Mouse (Mus musculus) neural tube, embryonic 14.5 days (tissue): Measurements from ENCODE around the gene P3h2. TPM values are rescaled to one million over a fixed set of nuclear protein-coding genes. Genes with fewer than 3 reads are reported as not detected.

ENCODE experiments used
- ATAC-seq: fragments of 200-750 bp; cut with Nextera tagmentation; 2 replicates; pipeline ENCODE4 v1.8.0; 2017; ENCODE audit warnings: low read depth, mild to moderate bottlenecking, moderate TSS enrichment, moderate library complexity
- H3K27ac ChIP-seq: fragments of 300-500 bp; sonication (generic); 2 replicates; pipeline ENCODE4 v1.5.1; 2014; ENCODE audit warnings: low read depth, mild to moderate bottlenecking, control low read depth, low read length, moderate library complexity, mixed read lengths
- H3K27me3 ChIP-seq: fragments of 300-500 bp; sonication (generic); 2 replicates; pipeline ENCODE4 v1.6.1; 2014; ENCODE audit warnings: low read length; ENCODE audit not compliant: control insufficient read depth, insufficient read depth
- H3K36me3 ChIP-seq: fragments of 300-500 bp; sonication (generic); 2 replicates; pipeline ENCODE4 v1.6.1; 2014; ENCODE audit warnings: low read length, mixed read lengths; ENCODE audit not compliant: control insufficient read depth, insufficient read depth
- H3K4me1 ChIP-seq: fragments of 300-500 bp; sonication (generic); 2 replicates; pipeline ENCODE4 v1.6.1; 2014; ENCODE audit warnings: low read length; ENCODE audit not compliant: control insufficient read depth, insufficient read depth
- H3K4me2 ChIP-seq: fragments of 300-500 bp; sonication (generic); 2 replicates; pipeline ENCODE4 v1.6.1; 2014; ENCODE audit warnings: mild to moderate bottlenecking, low read depth, low read length, control low read depth
- H3K4me3 ChIP-seq: fragments of 300-500 bp; sonication (generic); 2 replicates; pipeline ENCODE4 v1.5.1; 2014; ENCODE audit warnings: low read depth, low read length, control low read depth, mixed read lengths
- H3K9ac ChIP-seq: fragments of 300-500 bp; sonication (generic); replicated peaks from 2 replicates; pipeline ENCODE4 v1.6.1; 2014; ENCODE audit warnings: low read depth, mild to moderate bottlenecking, control low read depth, low read length, mixed read lengths
- H3K9me3 ChIP-seq: fragments of 300-500 bp; sonication (generic); 2 replicates; pipeline ENCODE4 v1.6.1; 2016; ENCODE audit warnings: low read length; ENCODE audit not compliant: control insufficient read depth
- WGBS: fragments of 180-500 bp; shearing (Covaris S2); extraction: QIAGEN DNeasy Blood & Tissue Kit; methylation state at CpG from one replicate; pipeline ENCODE4 v1.1.7; 2014; 5-methylcytosine and 5-hydroxymethylcytosine counted together
- polyA plus RNA-seq: library from polyadenylated mRNA; unstranded; fragments of >200 nt; fragmentation: Nextera tagmentation; extraction: Ambion mirVana; gene quantifications from 2 replicates; pipeline ENCODE4 v1.2.1, GENCODE M21; 2014

The P3h2 gene
- polyA plus RNA-seq, 1 experiment from 2014 or later: 1.8 TPM

DNA sequence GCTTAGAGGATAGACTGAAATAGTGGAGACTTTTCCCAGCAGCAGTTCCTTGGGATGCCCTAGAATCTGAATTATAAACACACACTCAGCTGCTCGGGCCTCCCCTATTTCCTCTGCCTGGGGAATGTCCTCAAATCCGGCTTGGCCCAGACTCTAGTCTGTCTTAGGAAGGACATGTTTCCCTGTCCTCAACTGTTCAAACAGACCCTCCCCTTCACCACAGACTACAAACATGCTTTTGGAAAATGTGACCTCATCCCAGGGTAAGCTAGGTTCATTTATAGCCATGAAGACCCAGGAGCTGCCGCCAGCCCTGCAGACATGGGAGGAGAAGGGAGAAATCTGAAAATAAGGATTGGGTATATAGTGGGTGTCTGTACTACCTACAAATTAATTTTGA, 57.7 kb downstream of the P3h2 start:
- no peaks in the 10 kb centered on the region for H3K9me3 ChIP-seq
- no peak overlapping the region for H3K9ac ChIP-seq
- no peaks in the 10 kb centered on the region for H3K4me1 ChIP-seq
- no peaks in the 10 kb centered on the region for H3K27me3 ChIP-seq
- H3K4me3 ChIP-seq: no peak overlapping the region
- H3K27ac ChIP-seq: no peak overlapping the region
- no peak overlapping the region for H3K4me2 ChIP-seq
- H3K36me3 ChIP-seq: no peaks in the 10 kb centered on the region
- no peak for ATAC-seq
- WGBS: 76% methylated on average over 3 of the region's 3 CpGs

DNA sequence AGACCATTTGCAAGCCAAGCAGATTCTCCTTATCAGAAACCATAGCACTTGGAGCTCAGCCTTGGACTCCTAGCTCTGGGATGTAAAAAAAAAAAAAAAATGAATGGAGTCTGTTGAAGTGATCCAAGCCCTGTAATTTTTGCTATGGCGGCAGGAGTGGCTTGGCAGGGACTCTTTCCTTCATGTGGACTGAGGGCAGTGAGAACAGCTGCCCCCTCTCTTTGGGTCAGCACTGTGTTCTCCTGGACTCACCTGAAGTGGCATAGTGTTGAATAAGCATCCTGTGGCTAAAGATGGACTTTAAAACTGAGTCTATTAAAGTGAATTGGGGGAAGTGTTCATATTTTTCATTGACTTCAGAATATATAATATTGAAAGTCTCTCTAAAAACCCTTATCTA, 58.2 kb downstream of the P3h2 start:
- Histone ChIP-seq H3K9me3 (no peaks in the 10 kb centered on the region), H3K4me3 (no peak overlapping the region), H3K27ac (no peak overlapping the region), H3K36me3 (no peaks in the 10 kb centered on the region), H3K9ac (no peak overlapping the region), H3K27me3 (no peaks in the 10 kb centered on the region), H3K4me1 (no peaks in the 10 kb centered on the region), H3K4me2 (no peak overlapping the region)
- WGBS: 92% methylated on average over 1 of the region's 1 CpGs
- ATAC-seq: no peak

DNA sequence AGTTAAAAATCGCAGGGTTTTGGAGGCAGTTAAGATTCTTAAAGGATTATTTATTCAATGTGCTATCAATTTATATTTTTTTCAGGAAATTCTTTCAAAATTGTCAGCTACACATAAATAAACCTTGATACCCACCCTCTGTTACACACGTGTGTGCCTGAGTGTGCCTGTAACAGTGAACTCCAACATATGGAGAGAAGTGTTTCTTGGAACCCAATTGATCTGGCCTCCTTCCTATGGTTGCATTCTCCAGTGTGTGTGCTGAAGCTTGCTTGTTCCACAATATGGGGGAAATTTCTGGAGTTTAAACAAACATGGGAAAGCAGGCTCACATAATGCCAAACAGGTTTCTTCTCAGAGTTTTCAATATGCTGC, 63.7 kb downstream of the P3h2 start:
- no peaks in the 10 kb centered on the region for H3K27me3 ChIP-seq
- no peaks in the 10 kb centered on the region for H3K36me3 ChIP-seq
- H3K4me3 ChIP-seq: no peak overlapping the region
- WGBS: 54% methylated on average over 2 of the region's 2 CpGs
- no peak for ATAC-seq
- no peak overlapping the region for H3K4me2 ChIP-seq
- H3K9me3 ChIP-seq: no peaks in the 10 kb centered on the region
- no peak overlapping the region for H3K9ac ChIP-seq
- no peaks in the 10 kb centered on the region for H3K4me1 ChIP-seq
- H3K27ac ChIP-seq: no peak overlapping the region

- Histone ChIP-seq H3K9ac (no peak overlapping the region), H3K4me1 (no peaks in the 10 kb centered on the region), H3K9me3 (no peaks in the 10 kb centered on the region), H3K36me3 (no peaks in the 10 kb centered on the region), H3K4me3 (no peak overlapping the region), H3K27ac (no peak overlapping the region), H3K4me2 (no peak overlapping the region), H3K27me3 (no peaks in the 10 kb centered on the region)
- 71% methylated on average over 12 of the region's 12 CpGs for WGBS
- peak; percentile 34; the same call in 1 of the 2 replicates for ATAC-seq
Observed at GRCm38 (mm10) chr16:26041021-26041928, 64.3 kb downstream of the P3h2 start.

DNA sequence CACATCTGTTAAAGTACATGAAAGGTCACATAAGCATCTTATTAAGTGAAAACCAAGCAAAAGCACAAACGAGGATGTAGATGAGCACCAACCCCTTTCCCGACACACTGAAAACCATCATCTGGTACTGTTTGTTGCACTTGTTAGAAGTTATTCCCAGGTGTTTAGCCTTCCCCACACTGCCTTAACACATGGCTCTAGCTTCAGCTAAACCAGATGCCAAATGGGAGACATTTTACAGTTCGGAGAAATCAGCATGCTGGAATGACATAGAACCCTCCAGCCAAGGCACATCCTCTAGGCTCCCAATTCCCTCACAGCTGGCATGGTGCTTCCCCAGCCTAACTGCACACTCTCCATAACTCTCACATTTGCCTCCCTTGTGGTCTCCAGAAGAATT, 66.3 kb downstream of the P3h2 start:
- 65% methylated on average over 3 of the region's 3 CpGs for WGBS

DNA sequence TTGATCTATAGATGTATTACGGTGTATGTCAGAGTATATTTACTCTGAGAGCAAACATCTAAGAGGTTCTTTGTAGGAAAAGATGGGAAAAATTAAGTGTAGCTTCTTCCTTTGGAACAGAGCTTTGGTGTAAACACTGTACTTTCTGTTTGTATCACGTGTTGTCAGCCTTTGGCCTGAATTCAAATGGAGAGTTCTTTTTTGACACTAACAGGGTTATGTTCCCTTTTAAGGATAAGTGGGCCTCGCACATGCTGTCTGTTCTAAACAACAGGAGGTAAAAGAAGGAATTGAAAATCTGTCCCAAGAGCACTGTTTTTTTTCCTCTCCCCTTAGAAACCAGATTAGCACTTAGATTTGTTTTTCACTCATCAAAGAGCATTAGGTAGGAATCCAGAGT, 70.1 kb downstream of the P3h2 start:
- Histone ChIP-seq H3K36me3 (no peaks in the 10 kb centered on the region), H3K9ac (no peak overlapping the region), H3K27me3 (no peaks in the 10 kb centered on the region), H3K9me3 (no peaks in the 10 kb centered on the region), H3K4me1 (no peaks in the 10 kb centered on the region), H3K4me3 (no peak overlapping the region), H3K27ac (no peak overlapping the region), H3K4me2 (no peak overlapping the region)
- 52% methylated on average over 3 of the region's 3 CpGs for WGBS
- peak; percentile 41; the same call in 1 of the 2 replicates for ATAC-seq

More for the DNA sequence above, 66.3 kb downstream of the P3h2 start:
- no peak for ATAC-seq
- no peak overlapping the region for H3K9ac ChIP-seq
- H3K4me1 ChIP-seq: no peaks in the 10 kb centered on the region
- no peak overlapping the region for H3K27ac ChIP-seq
- H3K4me2 ChIP-seq: no peak overlapping the region
- no peaks in the 10 kb centered on the region for H3K36me3 ChIP-seq
- no peak overlapping the region for H3K4me3 ChIP-seq
- H3K9me3 ChIP-seq: no peaks in the 10 kb centered on the region
- no peaks in the 10 kb centered on the region for H3K27me3 ChIP-seq

GRCm38 (mm10) chr16:26035079-26035478, 70.5 kb downstream of the P3h2 start:
- WGBS: 64% methylated on average over 5 of the region's 5 CpGs
- no peak overlapping the region for H3K9ac ChIP-seq
- no peak overlapping the region for H3K4me3 ChIP-seq
- H3K36me3 ChIP-seq: no peaks in the 10 kb centered on the region
- H3K27ac ChIP-seq: no peak overlapping the region
- ATAC-seq: no peak
- H3K9me3 ChIP-seq: no peaks in the 10 kb centered on the region
- no peak overlapping the region for H3K4me2 ChIP-seq
- no peaks in the 10 kb centered on the region for H3K27me3 ChIP-seq
- no peaks in the 10 kb centered on the region for H3K4me1 ChIP-seq

DNA sequence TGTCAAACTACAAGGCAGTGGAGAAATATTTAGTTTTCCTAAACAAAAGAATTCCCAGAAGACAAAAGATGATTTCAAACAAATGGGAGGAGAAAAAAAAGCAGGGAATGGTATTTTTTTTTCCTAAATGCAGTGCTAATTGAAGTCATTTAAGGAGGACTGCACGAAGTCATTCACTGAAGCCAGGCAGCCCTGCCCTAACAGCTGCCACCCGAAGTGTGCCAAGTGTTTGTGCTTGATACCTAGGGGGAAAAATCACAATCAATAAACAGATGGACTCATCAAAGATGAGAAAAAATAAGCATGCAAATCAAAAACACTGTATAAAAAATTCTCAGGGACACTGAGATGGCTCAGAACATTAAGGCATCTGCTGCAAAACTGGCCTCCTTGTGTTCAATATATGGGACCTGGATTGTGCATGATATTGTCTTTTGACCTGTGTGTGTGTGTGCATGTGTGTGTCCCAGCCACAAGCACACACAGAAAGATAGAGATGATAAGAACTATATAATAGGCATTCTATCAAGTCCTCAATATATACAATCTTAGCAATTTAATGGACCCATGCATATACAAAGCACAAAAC, 76.1 kb downstream of the P3h2 start:
- 29% methylated on average over 2 of the region's 2 CpGs for WGBS
- Histone ChIP-seq H3K4me2 (no peak overlapping the region), H3K36me3 (no peaks in the 10 kb centered on the region), H3K9ac (no peak overlapping the region), H3K27me3 (no peaks in the 10 kb centered on the region), H3K4me1 (peaks cover 9% of the 10 kb centered on the region; the same call in 1 of the 2 replicates), H3K4me3 (no peak overlapping the region), H3K27ac (no peak overlapping the region), H3K9me3 (no peaks in the 10 kb centered on the region)
- peak; percentile 60; the same call in 1 of the 2 replicates for ATAC-seq

DNA sequence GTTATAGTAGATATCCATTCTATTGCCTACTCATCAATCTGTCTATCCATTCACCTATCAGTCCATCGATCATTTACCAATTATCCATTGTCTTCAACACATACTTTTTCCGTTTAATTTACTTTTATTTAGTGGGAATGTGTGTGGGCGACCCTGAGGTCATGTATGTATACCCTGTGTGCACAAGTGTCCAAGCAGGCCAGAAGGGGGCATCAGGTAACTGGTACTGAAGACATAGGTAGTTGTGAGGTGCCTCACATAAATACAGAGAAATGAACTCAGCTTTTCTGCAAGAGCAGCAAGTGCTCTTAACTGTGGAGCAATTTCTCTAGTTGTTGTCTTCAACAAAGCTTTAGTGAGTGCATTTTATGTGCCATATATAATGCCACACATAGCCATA, 79.2 kb downstream of the P3h2 start:
- Histone ChIP-seq H3K9ac (no peak overlapping the region), H3K4me1 (peaks cover 12% of the 10 kb centered on the region; the same call in 1 of the 2 replicates), H3K9me3 (no peaks in the 10 kb centered on the region), H3K36me3 (no peaks in the 10 kb centered on the region), H3K4me3 (no peak overlapping the region), H3K27me3 (no peaks in the 10 kb centered on the region), H3K27ac (no peak overlapping the region), H3K4me2 (no peak overlapping the region)
- 78% methylated on average over 3 of the region's 3 CpGs for WGBS
- ATAC-seq: no peak
